Mouse (Mus musculus): ENCODE measurements around the gene Megf8. TPM values are rescaled to one million over a fixed set of nuclear protein-coding genes. Genes with fewer than 3 reads are reported as not detected.

The Megf8 gene
- polyA plus RNA-seq, 1 experiment from 2014 or later = 5.5 TPM

DNA sequence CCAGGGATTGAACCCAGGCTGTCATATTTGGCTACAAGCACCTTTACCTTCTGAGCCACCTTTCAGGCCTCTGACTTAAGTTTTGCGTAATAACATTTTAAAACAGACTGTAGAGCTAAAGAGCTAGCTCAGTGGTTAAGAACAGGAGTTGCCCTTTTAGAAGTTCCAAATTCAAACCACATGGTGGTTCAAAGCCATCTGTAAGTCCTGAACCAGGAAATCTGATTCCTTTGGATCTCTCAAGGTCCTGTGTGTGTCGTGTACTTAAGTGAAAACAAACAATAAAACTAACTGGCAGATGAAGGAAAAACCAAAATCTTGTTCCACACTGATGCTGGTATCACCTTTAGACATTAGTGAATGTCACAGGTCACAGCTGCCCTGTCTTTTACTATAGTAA is 84.6 kb downstream of the Megf8 start:
- no peak for DNase-seq (ENCODE audit: low spot score)
- no peaks in the 10 kb centered on the region for H3K9me3 ChIP-seq (ENCODE audit: control insufficient read depth, low read length)
- peaks cover 10% of the 10 kb centered on the region; the same call in 1 of the 2 replicates for H3K4me1 ChIP-seq (replicated peaks; ENCODE audit: control insufficient read depth, insufficient read depth, low read length)
- H3K4me3 ChIP-seq (ENCODE audit: low read depth, low read length) = no peak overlapping the region
- no peak overlapping the region for H3K9ac ChIP-seq (ENCODE audit: low read depth, low read length)
- no peak overlapping the region for H3K27ac ChIP-seq (ENCODE audit: low read depth, low read length)
- no peaks in the 10 kb centered on the region for H3K27me3 ChIP-seq (replicated peaks; ENCODE audit: control insufficient read depth, insufficient read depth, low read length)
- no peak overlapping the region for H3K4me2 ChIP-seq
- no peaks in the 10 kb centered on the region for H3K36me3 ChIP-seq (ENCODE audit: control insufficient read depth, insufficient read depth, low read length)
- no peak for ATAC-seq (replicated peaks; ENCODE audit: low FRiP score)
- 55% methylated on average over 2 of the region's 2 CpGs for WGBS

- Histone ChIP-seq H3K9ac (ENCODE audit: low read depth, low read length) (no peak overlapping the region), H3K27me3 (replicated peaks; ENCODE audit: control insufficient read depth, insufficient read depth, low read length) (no peaks in the 10 kb centered on the region), H3K4me2 (no peak overlapping the region), H3K4me1 (replicated peaks; ENCODE audit: control insufficient read depth, insufficient read depth, low read length) (peaks cover 10% of the 10 kb centered on the region; the same call in 1 of the 2 replicates), H3K36me3 (ENCODE audit: control insufficient read depth, insufficient read depth, low read length) (no peaks in the 10 kb centered on the region), H3K27ac (ENCODE audit: low read depth, low read length) (no peak overlapping the region), H3K9me3 (ENCODE audit: control insufficient read depth, low read length) (no peaks in the 10 kb centered on the region), H3K4me3 (ENCODE audit: low read depth, low read length) (no peak overlapping the region)
- 48% methylated on average over 5 of the region's 5 CpGs for WGBS
- DNase-seq (ENCODE audit: low spot score) = no peak
- no peak for ATAC-seq (replicated peaks; ENCODE audit: low FRiP score)
Measured at GRCm38 (mm10) chr7:25401986-25402385, 85.0 kb downstream of the Megf8 start.

- DNase-seq (ENCODE audit: low spot score) = no peak
- ATAC-seq (replicated peaks; ENCODE audit: low FRiP score) = peak; percentile 74
- Histone ChIP-seq H3K4me3 (ENCODE audit: low read depth, low read length) (no peak overlapping the region), H3K27ac (ENCODE audit: low read depth, low read length) (no peak overlapping the region), H3K27me3 (replicated peaks; ENCODE audit: control insufficient read depth, insufficient read depth, low read length) (no peaks in the 10 kb centered on the region), H3K9me3 (ENCODE audit: control insufficient read depth, low read length) (no peaks in the 10 kb centered on the region), H3K4me1 (replicated peaks; ENCODE audit: control insufficient read depth, insufficient read depth, low read length) (peaks cover 10% of the 10 kb centered on the region; the same call in 1 of the 2 replicates), H3K4me2 (no peak overlapping the region), H3K9ac (ENCODE audit: low read depth, low read length) (no peak overlapping the region), H3K36me3 (ENCODE audit: control insufficient read depth, insufficient read depth, low read length) (no peaks in the 10 kb centered on the region)
- WGBS = 2% methylated on average over 2 of the region's 2 CpGs
Measured at GRCm38 (mm10) chr7:25402671-25403101, 85.7 kb downstream of the Megf8 start.

GRCm38 (mm10) chr7:25406468-25406867 is 89.5 kb downstream of the Megf8 start:
- Histone ChIP-seq H3K4me2 (no peak overlapping the region), H3K9me3 (ENCODE audit: control insufficient read depth, low read length) (no peaks in the 10 kb centered on the region), H3K36me3 (ENCODE audit: control insufficient read depth, insufficient read depth, low read length) (no peaks in the 10 kb centered on the region), H3K27me3 (replicated peaks; ENCODE audit: control insufficient read depth, insufficient read depth, low read length) (no peaks in the 10 kb centered on the region), H3K4me3 (ENCODE audit: low read depth, low read length) (no peak overlapping the region), H3K27ac (ENCODE audit: low read depth, low read length) (no peak overlapping the region), H3K4me1 (replicated peaks; ENCODE audit: control insufficient read depth, insufficient read depth, low read length) (peaks cover 10% of the 10 kb centered on the region; the same call in 1 of the 2 replicates), H3K9ac (ENCODE audit: low read depth, low read length) (no peak overlapping the region)
- ATAC-seq (replicated peaks; ENCODE audit: low FRiP score) = no peak
- WGBS = 80% methylated on average over 7 of the region's 7 CpGs
- no peak for DNase-seq (ENCODE audit: low spot score)

DNA sequence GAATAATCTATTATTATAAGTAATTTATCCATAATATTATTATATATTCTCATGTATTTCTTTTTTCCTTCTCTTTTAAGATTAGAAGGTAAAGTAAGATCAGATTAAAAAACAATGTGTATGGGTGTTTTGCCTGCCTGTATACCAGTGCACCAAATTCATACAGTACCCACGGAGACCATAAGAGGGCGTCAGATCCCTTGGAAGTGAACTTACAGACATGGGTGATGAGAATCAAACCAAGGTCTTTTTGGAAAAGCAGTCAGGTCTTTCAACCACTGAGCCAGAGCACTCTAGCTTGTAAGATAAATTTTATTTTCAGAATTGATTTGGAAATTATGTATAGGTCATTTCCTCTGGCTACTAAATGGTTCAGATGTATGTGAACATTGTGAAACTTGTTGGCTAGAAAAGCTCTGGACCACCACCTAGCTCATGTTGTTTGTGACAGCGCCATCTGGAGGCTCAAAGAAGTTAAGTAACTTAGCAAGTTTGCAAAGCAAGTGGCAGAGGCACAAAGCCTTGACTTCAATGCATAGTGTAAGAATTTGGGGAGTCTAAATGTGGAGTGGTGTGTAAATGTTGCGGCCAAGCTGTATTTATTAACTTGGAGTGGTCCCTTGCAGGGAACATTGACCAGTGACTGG is 92.3 kb downstream of the Megf8 start:
- 46% methylated on average over 4 of the region's 4 CpGs for WGBS
- Histone ChIP-seq H3K27ac (ENCODE audit: low read depth, low read length) (no peak overlapping the region), H3K4me1 (replicated peaks; ENCODE audit: control insufficient read depth, insufficient read depth, low read length) (no peaks in the 10 kb centered on the region), H3K9me3 (ENCODE audit: control insufficient read depth, low read length) (no peaks in the 10 kb centered on the region), H3K4me2 (no peak overlapping the region), H3K27me3 (replicated peaks; ENCODE audit: control insufficient read depth, insufficient read depth, low read length) (no peaks in the 10 kb centered on the region), H3K4me3 (ENCODE audit: low read depth, low read length) (no peak overlapping the region), H3K9ac (ENCODE audit: low read depth, low read length) (no peak overlapping the region), H3K36me3 (ENCODE audit: control insufficient read depth, insufficient read depth, low read length) (no peaks in the 10 kb centered on the region)
- ATAC-seq (replicated peaks; ENCODE audit: low FRiP score) (no peak), DNase-seq (ENCODE audit: low spot score) (no peak)

DNA sequence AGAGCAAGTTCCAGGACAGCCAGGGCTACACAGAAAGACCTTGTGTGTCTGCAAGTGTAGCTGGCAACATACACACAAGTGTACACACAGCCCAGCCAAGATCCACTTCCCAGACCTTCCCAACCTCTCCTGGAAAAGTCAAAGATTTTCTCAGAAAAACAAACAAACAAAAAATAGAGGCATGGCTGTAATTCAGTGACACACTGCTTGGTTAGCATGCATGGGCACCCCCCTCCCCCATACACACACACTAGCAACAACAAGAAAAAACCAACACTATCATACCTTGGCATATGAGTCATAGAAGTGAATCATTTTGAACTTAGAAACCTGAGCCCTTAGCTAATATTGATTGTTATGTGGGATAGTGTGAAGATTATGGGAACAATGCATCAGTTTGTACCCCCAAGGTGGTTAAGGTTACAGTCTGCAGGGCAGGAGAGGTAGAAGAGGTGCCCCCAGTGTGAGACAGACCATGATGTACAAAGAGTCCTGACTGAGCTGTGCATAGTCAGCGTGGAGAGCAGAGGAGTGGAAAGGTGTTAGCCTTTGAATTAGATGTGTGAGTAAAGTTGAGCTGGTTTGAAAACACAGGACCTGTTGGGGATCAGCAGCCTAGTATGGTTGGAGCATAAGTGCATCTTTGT is 94.1 kb downstream of the Megf8 start:
- Histone ChIP-seq H3K9me3 (ENCODE audit: control insufficient read depth, low read length) (no peaks in the 10 kb centered on the region), H3K27me3 (replicated peaks; ENCODE audit: control insufficient read depth, insufficient read depth, low read length) (no peaks in the 10 kb centered on the region), H3K4me2 (no peak overlapping the region), H3K4me1 (replicated peaks; ENCODE audit: control insufficient read depth, insufficient read depth, low read length) (no peaks in the 10 kb centered on the region), H3K9ac (ENCODE audit: low read depth, low read length) (no peak overlapping the region), H3K36me3 (ENCODE audit: control insufficient read depth, insufficient read depth, low read length) (no peaks in the 10 kb centered on the region), H3K4me3 (ENCODE audit: low read depth, low read length) (no peak overlapping the region), H3K27ac (ENCODE audit: low read depth, low read length) (no peak overlapping the region)
- ATAC-seq (replicated peaks; ENCODE audit: low FRiP score) = no peak
- DNase-seq (ENCODE audit: low spot score) = no peak
- WGBS = 77% methylated on average over 1 of the region's 1 CpGs

- WGBS = 69% methylated on average over 3 of the region's 3 CpGs
- no peak overlapping the region for H3K9ac ChIP-seq (ENCODE audit: low read depth, low read length)
- H3K27me3 ChIP-seq (replicated peaks; ENCODE audit: control insufficient read depth, insufficient read depth, low read length) = no peaks in the 10 kb centered on the region
- ATAC-seq (replicated peaks; ENCODE audit: low FRiP score) (no peak), DNase-seq (ENCODE audit: low spot score) (no peak)
- no peaks in the 10 kb centered on the region for H3K9me3 ChIP-seq (ENCODE audit: control insufficient read depth, low read length)
- no peaks in the 10 kb centered on the region for H3K4me1 ChIP-seq (replicated peaks; ENCODE audit: control insufficient read depth, insufficient read depth, low read length)
- H3K4me2 ChIP-seq = no peak overlapping the region
- no peak overlapping the region for H3K4me3 ChIP-seq (ENCODE audit: low read depth, low read length)
- no peaks in the 10 kb centered on the region for H3K36me3 ChIP-seq (ENCODE audit: control insufficient read depth, insufficient read depth, low read length)
- H3K27ac ChIP-seq (ENCODE audit: low read depth, low read length) = no peak overlapping the region
Measured at GRCm38 (mm10) chr7:25411861-25412260, 94.9 kb downstream of the Megf8 start.

DNA sequence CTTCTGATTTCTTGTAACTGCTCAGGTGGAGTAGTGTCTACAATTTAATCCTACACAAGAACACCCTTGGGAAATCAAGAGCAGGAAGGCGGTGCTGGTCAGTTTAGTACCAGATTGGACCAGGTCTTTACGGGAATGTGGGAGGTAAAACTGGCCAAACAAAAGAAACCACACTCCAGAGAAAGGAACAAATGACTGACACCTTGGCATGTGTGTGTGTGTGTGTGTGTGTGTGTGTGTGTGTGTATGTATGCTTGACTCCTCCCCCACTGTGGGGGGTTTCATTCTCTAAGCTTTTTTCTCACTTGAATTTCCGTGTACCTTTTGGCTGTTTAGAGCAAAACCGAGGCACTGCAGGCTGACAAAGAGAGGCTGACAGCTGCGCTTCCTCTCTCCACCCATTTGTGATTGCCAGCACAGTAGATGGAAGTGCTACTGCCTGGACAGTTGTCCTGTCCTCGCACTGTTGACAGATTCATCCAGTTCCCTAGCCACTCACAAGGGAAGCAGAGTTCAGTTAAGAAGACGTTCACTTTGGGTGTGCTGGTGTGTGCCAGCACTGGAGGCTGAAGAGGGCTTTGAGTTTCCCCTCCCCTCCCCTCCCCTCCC is 96.0 kb downstream of the Megf8 start, which contains the start of gene Cxcl17:
Gene Cxcl17 (minus strand): TSS at position 54 of the 609 bp plus-strand sequence.
- no peak for ATAC-seq (replicated peaks; ENCODE audit: low FRiP score)
- 37% methylated on average over 7 of the region's 7 CpGs for WGBS
- Histone ChIP-seq H3K36me3 (ENCODE audit: control insufficient read depth, insufficient read depth, low read length) (no peaks in the 10 kb centered on the region), H3K9me3 (ENCODE audit: control insufficient read depth, low read length) (no peaks in the 10 kb centered on the region), H3K27ac (ENCODE audit: low read depth, low read length) (no peak within 1 kb of the TSS), H3K4me3 (ENCODE audit: low read depth, low read length) (no peak within 1 kb of the TSS), H3K4me2 (no peak within 1 kb of the TSS), H3K4me1 (replicated peaks; ENCODE audit: control insufficient read depth, insufficient read depth, low read length) (no peaks in the 10 kb centered on the region), H3K27me3 (replicated peaks; ENCODE audit: control insufficient read depth, insufficient read depth, low read length) (no peaks in the 10 kb centered on the region), H3K9ac (ENCODE audit: low read depth, low read length) (no peak within 1 kb of the TSS)
- no peak for DNase-seq (ENCODE audit: low spot score)
